Mouse (Mus musculus): ENCODE data around the gene Tsg101.

Gene Tsg101

DNA sequence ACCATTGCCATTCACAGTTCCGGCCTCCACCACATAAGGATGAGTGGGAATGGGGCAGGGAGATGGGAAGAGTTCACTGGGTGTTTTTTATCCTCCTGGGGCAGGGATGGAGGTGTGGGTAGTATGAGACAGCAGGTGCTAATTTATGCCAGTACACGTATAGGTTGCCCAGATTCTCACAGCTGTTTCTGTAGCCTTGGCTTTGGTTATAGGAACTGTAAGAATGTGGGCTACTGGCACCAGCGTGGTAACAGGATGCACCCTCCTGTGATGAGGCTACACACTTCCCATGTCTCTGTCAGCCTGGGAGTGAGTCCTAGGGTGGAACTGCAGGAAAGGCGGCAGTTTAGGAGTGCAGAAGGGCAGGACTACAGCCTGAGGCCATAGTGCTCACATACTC is 42.9 kb downstream of the Tsg101 start:
- DNase-seq (ENCODE audit: low read depth, low spot score), result no peak

DNA sequence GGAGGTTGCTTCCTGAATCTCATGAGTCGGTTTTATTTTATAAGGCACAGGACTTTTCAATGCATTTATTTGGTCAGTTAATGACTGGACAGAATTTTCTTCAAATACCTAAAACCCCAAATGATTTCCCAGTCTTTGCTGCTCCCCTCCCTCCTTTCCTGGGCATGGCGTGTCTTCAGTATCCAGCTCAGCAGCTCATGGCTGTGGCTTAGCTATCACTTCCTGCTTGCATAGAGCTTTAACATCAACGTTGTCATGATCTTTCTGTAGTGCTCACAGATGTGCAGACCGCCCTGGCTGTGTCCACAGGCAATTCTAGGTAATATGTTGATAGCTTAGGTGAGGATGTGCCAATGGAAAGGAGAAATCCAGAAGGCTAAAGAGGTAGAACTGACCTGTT is 47.8 kb downstream of the Tsg101 start:
- DNase-seq (ENCODE audit: low read depth, low spot score), result no peak

DNA sequence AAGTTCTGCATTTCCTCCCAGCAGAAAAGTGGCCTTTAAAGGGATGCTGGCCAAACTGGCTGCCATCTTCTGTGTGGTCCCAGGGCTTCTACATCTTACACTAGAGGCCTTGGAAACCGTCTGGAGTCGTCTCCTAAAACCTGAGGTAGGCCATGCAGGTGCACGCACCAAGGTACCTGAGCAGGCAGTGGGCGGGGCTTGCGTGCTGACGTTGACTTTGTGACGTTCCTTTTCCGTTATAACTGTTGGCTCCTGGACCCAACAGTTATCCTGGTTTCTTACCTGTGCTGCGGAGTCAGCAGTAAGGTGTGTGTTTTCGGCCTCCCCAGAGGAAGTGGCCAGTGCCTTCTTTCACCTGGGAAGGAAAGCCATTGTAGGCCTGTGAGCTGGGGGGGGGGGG is 58.8 kb downstream of the Tsg101 start, which contains the start of gene Ldhc:
Gene Ldhc (plus strand): TSS at position 208 of the 400 bp plus-strand sequence.
- no peak for DNase-seq (ENCODE audit: low read depth, low spot score)

GRCm38 (mm10) chr7:46859031-46859430 is 60.7 kb downstream of the Tsg101 start:
- DNase-seq (ENCODE audit: low read depth, low spot score), result no peak

DNA sequence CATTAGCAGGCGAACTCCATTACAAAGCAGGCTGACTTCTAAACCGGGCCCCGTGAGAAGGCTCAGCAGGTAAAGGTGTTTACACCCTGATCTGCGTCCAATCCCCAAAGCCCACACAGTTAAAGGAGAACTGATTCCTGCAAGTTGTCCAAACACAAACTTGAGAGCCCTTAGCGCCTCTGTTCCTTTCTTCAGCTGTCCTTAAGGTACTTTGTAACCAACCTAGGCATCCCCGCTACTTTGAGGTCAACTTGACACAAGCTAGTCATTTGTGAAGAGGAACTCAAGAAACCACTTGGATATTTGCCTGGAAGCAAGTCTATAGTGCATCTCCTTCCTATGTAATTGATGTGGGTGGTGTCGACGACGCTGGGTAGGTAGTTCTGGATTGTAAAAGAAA is 62.3 kb downstream of the Tsg101 start:
- DNase-seq (ENCODE audit: low read depth, low spot score), result no peak

GRCm38 (mm10) chr7:46855866-46856560 is 63.8 kb downstream of the Tsg101 start:
- DNase-seq (ENCODE audit: low read depth, low spot score), result no peak

- DNase-seq (ENCODE audit: low read depth, low spot score), result no peak
Measured at GRCm38 (mm10) chr7:46853365-46853764, 66.4 kb downstream of the Tsg101 start.

DNA sequence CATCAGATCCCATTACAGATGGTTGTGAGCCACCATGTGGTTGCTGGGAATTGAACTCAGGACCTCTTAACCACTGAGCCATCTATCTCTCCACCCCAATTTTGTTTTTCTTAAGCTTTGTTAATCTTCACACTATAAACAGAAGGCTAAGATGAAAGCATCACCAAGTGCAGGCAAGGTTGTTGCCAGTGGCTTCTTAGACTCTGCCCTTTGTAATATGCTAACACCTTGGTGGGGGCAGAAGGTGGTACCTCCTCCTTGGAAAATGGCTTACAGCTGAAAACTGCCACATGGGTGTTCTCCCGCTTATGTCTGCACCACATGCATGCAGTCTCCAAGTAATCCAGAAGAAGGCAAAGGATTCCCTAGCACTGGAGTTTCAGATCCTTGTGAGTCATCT is 67.1 kb downstream of the Tsg101 start:
- no peak for DNase-seq (ENCODE audit: low read depth, low spot score)

- no peak for DNase-seq (ENCODE audit: low read depth, low spot score)
Measured at GRCm38 (mm10) chr7:46851026-46851425, 68.7 kb downstream of the Tsg101 start.

DNA sequence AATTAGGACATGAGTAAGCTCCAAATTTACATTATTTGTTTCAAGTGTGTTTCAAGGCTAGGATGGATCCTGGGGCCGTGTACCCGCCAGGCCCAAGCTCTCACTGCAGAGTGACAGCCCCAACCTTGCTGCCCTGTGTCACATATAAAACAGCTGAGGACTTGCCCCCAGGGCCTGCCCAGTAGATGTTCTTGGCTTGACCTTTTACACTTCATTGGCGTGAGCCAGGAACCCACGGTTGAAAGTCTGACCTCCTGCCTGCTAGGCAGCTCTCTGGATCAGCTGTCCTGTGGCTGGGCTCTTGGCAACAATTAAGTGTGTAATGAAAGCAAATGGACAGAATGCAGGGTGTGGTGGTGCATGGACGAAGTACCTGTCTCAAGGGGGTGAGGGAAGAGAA is 70.5 kb downstream of the Tsg101 start:
- no peak for DNase-seq (ENCODE audit: low read depth, low spot score)

DNA sequence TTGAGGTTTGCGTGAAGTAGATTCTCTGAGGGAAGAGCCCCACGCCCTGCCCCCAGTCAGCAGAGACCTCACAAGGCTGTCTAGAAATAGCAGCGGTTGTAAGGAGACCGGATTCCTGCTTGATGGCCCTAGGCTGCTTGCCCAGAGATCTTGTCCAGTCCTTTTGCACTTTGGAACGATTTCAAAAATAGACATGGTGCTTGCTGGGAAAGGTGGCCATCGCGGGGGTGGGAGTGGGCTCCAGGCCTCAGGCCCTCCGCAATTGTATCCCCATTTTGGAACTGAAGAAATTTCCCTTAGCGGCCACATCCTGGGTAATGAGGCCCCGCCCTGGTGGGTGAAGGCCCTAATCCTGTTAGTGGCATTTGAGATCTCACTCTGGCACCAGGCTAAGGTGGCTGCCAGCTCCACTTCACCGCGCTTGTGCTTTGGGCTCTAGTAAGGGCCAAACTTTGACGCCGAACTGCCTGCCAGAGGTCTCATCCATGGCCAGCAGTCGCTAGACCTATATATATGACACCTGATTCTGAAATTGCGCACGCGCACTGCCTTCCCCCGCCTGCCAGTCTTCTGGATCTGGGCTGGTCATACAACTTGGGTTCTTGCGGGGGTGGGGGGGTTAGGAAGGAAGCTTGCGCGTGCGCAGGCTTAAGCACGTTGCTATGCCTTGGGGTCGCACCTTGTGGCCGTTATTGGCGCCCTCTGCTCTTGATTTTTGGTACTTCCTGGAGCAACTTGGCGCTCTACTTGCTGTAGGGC is 73.1 kb downstream of the Tsg101 start:
- no peak for DNase-seq (ENCODE audit: low read depth, low spot score)

GRCm38 (mm10) chr7:46845978-46846485 is 73.7 kb downstream of the Tsg101 start:
- DNase-seq (ENCODE audit: low read depth, low spot score), result no peak

- DNase-seq (ENCODE audit: low read depth, low spot score), result no peak
Measured at GRCm38 (mm10) chr7:46845211-46845977, 74.4 kb downstream of the Tsg101 start.

DNA sequence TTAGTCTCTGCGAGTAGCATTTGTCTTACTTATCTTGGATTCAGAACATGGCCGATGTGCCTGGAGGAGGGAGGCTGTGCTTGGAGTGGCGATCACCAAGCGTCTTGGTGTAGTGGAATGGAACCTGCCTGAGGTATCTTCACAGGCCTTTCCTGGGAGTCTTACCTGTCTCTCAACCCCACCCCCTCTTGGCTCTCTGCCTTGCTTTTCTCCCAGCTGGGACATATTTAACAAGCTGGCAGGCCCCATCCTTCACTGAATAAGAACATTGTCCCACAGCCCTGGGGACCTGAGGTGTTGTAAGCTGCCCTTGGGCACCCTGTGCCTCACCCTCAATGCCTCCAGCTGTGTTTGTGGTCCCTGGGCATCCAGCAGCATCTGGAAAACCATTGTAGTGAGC is 76.2 kb downstream of the Tsg101 start:
- no peak for DNase-seq (ENCODE audit: low read depth, low spot score)

DNA sequence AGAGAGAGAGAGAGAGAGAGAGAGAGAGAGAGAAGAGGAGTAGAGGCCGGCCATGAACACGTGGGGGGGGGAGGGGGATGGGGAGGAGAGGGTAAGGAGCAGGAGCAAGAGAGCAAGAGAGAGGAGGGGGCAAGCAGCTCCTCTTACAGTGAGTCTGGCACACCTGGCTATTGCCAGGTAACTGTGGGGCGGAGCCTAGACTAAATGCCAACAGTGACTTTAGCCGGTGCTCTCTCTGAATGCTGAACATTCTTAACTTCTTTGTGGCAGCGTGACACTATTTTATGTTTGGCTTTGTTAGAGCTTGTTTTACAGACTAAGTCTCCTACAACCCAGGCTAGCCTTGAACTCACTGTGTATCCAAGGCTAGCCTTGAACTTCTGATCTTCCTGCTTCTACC is 77.5 kb downstream of the Tsg101 start:
- DNase-seq (ENCODE audit: low read depth, low spot score), result no peak

DNA sequence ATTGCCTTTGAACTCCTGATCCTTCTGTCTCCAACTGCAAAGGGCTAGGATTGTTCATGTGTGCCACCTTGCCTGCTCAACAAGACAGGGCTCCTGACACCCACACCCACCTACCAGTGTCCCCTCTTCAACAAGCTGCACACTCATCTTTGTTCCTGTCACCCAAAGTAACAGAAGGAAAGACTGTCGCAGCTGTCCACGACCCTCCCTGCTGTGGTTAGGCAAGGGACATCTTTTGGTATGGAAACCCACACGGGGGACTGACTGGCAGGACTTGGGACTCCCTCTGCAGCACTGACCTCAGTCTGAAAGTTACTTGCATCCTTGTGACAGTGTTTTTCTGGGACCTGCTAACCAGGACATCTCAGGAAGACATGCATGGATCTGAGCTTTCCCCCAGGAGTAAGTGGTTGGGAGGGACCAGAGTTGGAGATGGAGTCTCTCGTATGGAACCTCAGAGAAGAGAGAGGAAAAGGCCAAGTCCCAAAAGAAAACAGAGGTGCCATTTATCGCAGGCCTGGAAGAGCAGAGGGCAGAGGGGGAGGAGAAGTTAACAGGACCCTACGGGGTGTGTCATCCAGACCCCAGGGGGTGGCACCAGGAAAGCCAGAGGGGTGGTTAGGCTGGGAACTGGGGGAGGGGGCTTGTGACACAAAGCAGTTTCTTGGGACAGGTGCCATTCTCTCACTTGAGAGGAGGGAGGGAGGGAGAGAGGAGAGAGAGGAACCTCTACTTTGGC is 78.8 kb downstream of the Tsg101 start, which contains the start of gene Ldha:
Gene Ldha (plus strand): TSS at position 689 of the 739 bp plus-strand sequence.
- no peak for DNase-seq (ENCODE audit: low read depth, low spot score)

GRCm38 (mm10) chr7:46840326-46840725 is 79.4 kb downstream of the Tsg101 start:
- no peak for DNase-seq (ENCODE audit: low read depth, low spot score)

GRCm38 (mm10) chr7:46839861-46840260 is 79.9 kb downstream of the Tsg101 start:
- DNase-seq (ENCODE audit: low read depth, low spot score), result no peak

DNA sequence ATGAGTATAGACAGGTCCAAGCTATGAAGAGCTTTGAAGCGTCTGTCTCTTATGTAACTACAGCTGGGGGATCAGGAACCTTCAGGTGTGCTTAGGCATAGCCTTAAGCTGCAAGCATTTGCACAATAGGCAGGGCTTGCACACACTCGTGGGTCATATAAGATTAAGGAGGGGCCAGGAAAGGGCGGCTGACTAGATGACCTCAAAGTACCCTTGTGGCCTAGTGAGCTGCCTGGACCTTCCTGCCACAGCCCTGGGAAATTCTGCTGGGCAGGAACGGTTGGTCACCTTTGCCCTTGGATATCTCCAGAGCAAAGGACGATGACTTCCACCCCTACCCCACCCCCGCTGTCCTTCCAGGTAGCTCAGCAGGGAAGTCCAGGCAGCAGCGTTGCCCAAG is 80.3 kb downstream of the Tsg101 start:
- no peak for DNase-seq (ENCODE audit: low read depth, low spot score)

Measured in c-Kit-negative CD71-positive TER-119-positive erythroid progenitor cells, embryonic 14.5 days (primary cell).